Mouse (Mus musculus) spleen, postnatal 10 days (tissue): ENCODE data around the gene P4ha2.

Experiments
- DNase-seq, 2 experiments: peaks; one replicate each; pipeline ENCODE4 v3.0.0; 2021 to 2022; ENCODE audit warnings: low spot score in 2 of 2

Gene P4ha2

GRCm38 (mm10) chr11:54134905-54135304 is 35.0 kb downstream of the P4ha2 start:
- no peak for DNase-seq

- peak in 1 of 2 experiments; percentile 56 for DNase-seq
Observed at GRCm38 (mm10) chr11:54140159-54140558, 40.3 kb downstream of the P4ha2 start.

GRCm38 (mm10) chr11:54141200-54141971 is 41.5 kb downstream of the P4ha2 start:
- no peak for DNase-seq

GRCm38 (mm10) chr11:54144886-54145285 is 45.0 kb downstream of the P4ha2 start:
- DNase-seq = peak; percentile 43 to 83

GRCm38 (mm10) chr11:54145990-54146389 is 46.1 kb downstream of the P4ha2 start:
- no peak for DNase-seq

- no peak for DNase-seq
Observed at GRCm38 (mm10) chr11:54149791-54150465, 50.0 kb downstream of the P4ha2 start.

- no peak for DNase-seq
Observed at GRCm38 (mm10) chr11:54151141-54151540, 51.2 kb downstream of the P4ha2 start.

- DNase-seq = no peak
Observed at GRCm38 (mm10) chr11:54152957-54153356, 53.1 kb downstream of the P4ha2 start.

- peak in 1 of 2 experiments; percentile 57 for DNase-seq
Observed at GRCm38 (mm10) chr11:54155864-54156263, 56.0 kb downstream of the P4ha2 start.

GRCm38 (mm10) chr11:54156504-54156903 is 56.6 kb downstream of the P4ha2 start:
- no peak for DNase-seq

- no peak for DNase-seq
Observed at GRCm38 (mm10) chr11:54157586-54157985, 57.7 kb downstream of the P4ha2 start.

GRCm38 (mm10) chr11:54160435-54160834 is 60.5 kb downstream of the P4ha2 start:
- no peak for DNase-seq

GRCm38 (mm10) chr11:54160920-54161319 is 61.0 kb downstream of the P4ha2 start:
- DNase-seq = no peak

GRCm38 (mm10) chr11:54161514-54161913 is 61.6 kb downstream of the P4ha2 start:
- DNase-seq = no peak

GRCm38 (mm10) chr11:54162968-54163367 is 63.1 kb downstream of the P4ha2 start:
- no peak for DNase-seq

- no peak for DNase-seq
Observed at GRCm38 (mm10) chr11:54169432-54170295, 69.8 kb downstream of the P4ha2 start.

- DNase-seq = no peak
Observed at GRCm38 (mm10) chr11:54171175-54171574, 71.3 kb downstream of the P4ha2 start.

GRCm38 (mm10) chr11:54174226-54174625 is 74.3 kb downstream of the P4ha2 start:
- no peak for DNase-seq

- DNase-seq = no peak
Observed at GRCm38 (mm10) chr11:54174877-54175276, 75.0 kb downstream of the P4ha2 start.
